Mouse (Mus musculus): ENCODE data around the gene Prkaca. TPM values are rescaled to one million over a fixed set of nuclear protein-coding genes. Genes with fewer than 3 reads are reported as not detected.
A peak's percentile ranks its signal among the peaks of the same experiment; 100 is the strongest.

Gene Prkaca
- polyA plus RNA-seq, 1 experiment, result 181 TPM

DNA sequence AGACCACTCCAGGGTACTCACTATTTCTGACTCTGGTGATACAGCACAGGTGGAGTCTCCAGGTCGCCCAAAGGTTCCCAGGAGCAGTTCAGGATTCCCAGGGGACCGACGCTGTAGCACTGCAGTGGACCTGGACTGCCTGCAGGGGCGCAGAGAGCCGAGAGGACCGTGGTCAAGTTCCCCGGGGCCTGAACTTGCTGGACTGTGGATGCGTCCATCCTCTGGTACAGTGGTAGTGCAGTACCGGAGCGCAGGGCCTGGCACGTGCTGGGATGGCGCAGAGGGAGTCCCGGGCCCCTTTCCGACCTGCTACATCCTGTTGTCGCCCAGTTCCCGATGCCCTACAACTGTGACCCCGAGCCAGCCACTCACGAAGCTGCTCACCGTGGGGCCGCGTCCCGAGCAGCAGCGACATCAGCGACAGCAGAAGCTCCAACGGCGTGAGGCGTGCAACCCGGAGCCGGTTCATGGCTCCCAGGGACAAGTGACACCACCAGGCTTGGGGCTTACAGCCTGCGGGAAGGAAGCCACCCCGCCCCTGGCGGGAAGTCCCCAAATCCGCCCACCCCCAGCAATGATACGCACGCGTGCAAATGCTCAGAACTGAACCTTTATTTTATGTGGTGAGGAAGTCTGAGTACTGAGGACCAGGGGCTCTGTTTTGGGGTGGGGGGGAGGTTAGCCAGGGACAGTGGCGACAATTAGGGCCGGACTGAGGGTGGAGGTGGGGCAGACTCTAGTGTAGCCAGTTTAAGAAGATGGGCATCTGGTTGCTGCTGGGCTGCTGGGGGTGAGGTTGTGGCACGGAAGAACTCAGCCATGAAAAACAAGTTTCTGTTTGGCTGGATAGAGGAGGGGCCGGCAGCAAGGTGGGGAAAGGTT is 69.5 kb downstream of the Prkaca start, which contains the start of gene Il27ra:
TSS of gene Il27ra (minus strand) at position 524 of the 882 bp plus-strand sequence.
- no peaks in the 10 kb centered on the region for H3K79me2 ChIP-seq (ENCODE audit: control insufficient read depth, insufficient read depth)
- H3K4me2 ChIP-seq (ENCODE audit: low read depth), result peak within 1 kb of the TSS; percentile 52
- H3K27me3 ChIP-seq (ENCODE audit: control insufficient read depth, insufficient read depth, insufficient read length), result no peaks in the 10 kb centered on the region

DNA sequence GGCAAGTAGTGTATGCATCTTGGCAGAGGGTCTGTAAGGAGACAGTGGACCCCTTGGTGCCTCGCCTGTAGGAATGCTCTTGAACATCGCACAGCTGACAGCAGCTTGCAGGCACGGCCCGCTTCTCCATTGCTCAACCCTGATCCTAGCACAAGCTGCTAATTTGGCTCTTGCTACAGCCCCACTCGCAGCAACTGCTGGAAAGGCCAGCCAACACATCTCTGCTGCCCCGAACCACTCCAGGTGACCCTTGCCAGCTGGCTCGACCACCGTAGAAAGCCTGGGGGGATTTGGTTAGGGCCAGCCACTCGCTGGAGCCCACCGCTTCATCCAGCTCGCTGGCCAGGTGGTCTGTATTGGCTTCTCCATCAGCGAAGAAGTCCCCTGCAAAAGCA is 70.2 kb downstream of the Prkaca start:
- TF ChIP-seq MAX (IDR thresholded peaks at IDR 0.05; ENCODE audit: low read depth), result no peak
- no peaks in the 10 kb centered on the region for H3K27me3 ChIP-seq (ENCODE audit: control insufficient read depth, insufficient read depth, insufficient read length)
- H3K36me3 ChIP-seq (ENCODE audit: control insufficient read depth, insufficient read depth), result no peaks in the 10 kb centered on the region
- H3K79me2 ChIP-seq (ENCODE audit: control insufficient read depth, insufficient read depth), result no peaks in the 10 kb centered on the region
- no peak overlapping the region for H3K4me3 ChIP-seq
- H3ac ChIP-seq (ENCODE audit: control insufficient read depth, insufficient read length), result no peak overlapping the region
- H3K4me2 ChIP-seq (ENCODE audit: low read depth), result no peak overlapping the region

More for the DNA sequence above, 69.5 kb downstream of the Prkaca start, which contains the start of gene Il27ra:
- H3K4me3 ChIP-seq, result no peak within 1 kb of the TSS
- TF ChIP-seq POLR2AphosphoS2 (IDR thresholded peaks at IDR 0.05; ENCODE audit: insufficient read length, low read depth), result no peak
- TF ChIP-seq TCF3 (IDR thresholded peaks at IDR 0.05; ENCODE audit: insufficient read length, low read depth), result no peak
- TF ChIP-seq E2F4 (IDR thresholded peaks at IDR 0.05; ENCODE audit: insufficient read depth), result no peak
- no peak for TF ChIP-seq USF1 (IDR thresholded peaks at IDR 0.05; ENCODE audit: low read depth)
- H3K36me3 ChIP-seq (ENCODE audit: control insufficient read depth, insufficient read depth), result no peaks in the 10 kb centered on the region
- no peak within 1 kb of the TSS for H3ac ChIP-seq (ENCODE audit: control insufficient read depth, insufficient read length)

DNA sequence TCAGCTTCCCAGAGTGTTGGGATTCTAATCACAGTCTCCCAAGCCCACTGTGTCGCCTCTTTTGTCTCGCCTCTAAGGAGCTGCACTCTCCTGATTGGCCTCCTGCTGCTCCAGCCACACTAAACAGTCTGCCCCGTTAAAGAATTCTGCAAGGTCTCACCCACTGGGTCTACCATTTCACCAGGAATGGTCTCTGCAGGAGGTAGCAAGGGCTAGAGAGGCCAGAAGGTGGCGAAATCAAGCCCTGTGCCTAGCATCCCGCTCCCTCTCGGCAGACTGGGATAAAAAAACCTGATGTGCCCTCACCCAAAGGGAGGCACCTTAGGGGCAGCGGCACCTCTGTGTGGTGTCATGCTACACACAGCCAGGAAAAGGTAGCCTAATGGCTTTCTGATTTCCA is 71.3 kb downstream of the Prkaca start:
- Histone ChIP-seq H3K27me3 (ENCODE audit: control insufficient read depth, insufficient read depth, insufficient read length) (no peaks in the 10 kb centered on the region), H3K36me3 (ENCODE audit: control insufficient read depth, insufficient read depth) (no peaks in the 10 kb centered on the region), H3K79me2 (ENCODE audit: control insufficient read depth, insufficient read depth) (no peaks in the 10 kb centered on the region), H3K4me2 (ENCODE audit: low read depth) (no peak overlapping the region), H3ac (ENCODE audit: control insufficient read depth, insufficient read length) (no peak overlapping the region), H3K4me3 (no peak overlapping the region)
- TF ChIP-seq TCF3 (IDR thresholded peaks at IDR 0.05; ENCODE audit: insufficient read length, low read depth) (no peak), MYOG (IDR thresholded peaks at IDR 0.05; ENCODE audit: control insufficient read depth in 1 of 3, insufficient read depth in 1 of 3, insufficient read length in 2 of 3, low read depth in 2 of 3) (no peak), POLR2AphosphoS2 (IDR thresholded peaks at IDR 0.05; ENCODE audit: insufficient read length, low read depth) (no peak), CEBPB (IDR thresholded peaks at IDR 0.05; ENCODE audit: insufficient read depth, poor library complexity, severe bottlenecking) (no peak), MYOD1 (IDR thresholded peaks at IDR 0.05; ENCODE audit: control insufficient read depth in 1 of 3, insufficient read length in 2 of 3, low read depth in 2 of 3) (no peak), TCF12 (IDR thresholded peaks at IDR 0.05; ENCODE audit: insufficient read depth, poor library complexity, severe bottlenecking) (no peak), POLR2A (IDR thresholded peaks at IDR 0.05; ENCODE audit: insufficient read length, low read depth) (no peak), SRF (IDR thresholded peaks at IDR 0.05; ENCODE audit: control insufficient read depth, insufficient read length, low read depth) (no peak), MAX (IDR thresholded peaks at IDR 0.05; ENCODE audit: low read depth) (no peak), USF1 (IDR thresholded peaks at IDR 0.05; ENCODE audit: low read depth) (no peak), REST (IDR thresholded peaks at IDR 0.05; ENCODE audit: insufficient read depth, insufficient read length) (no peak), E2F4 (IDR thresholded peaks at IDR 0.05; ENCODE audit: insufficient read depth) (no peak)

DNA sequence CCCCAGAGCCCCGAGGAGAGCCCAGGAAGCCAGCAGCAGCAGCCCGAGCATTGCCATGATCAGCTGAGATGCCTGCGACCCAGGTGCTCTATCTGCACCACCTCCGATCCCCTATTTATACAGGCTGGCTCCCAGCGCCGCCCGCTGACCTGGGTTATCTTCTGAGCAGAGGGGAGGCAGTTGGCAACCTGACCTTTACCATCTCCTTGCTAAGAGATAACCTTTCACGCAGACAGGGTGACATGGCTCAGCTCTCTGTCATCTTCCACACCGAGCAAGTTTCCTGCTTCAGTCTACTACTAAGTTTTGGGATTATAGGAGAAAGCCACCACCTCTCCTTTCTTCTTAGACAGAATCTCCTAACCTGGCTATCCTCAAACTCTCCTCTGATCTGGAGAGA is 72.1 kb downstream of the Prkaca start, which contains the start of gene Rln3:
TSS of gene Rln3 (minus strand) at position 101 of the 400 bp plus-strand sequence.
- H3K4me2 ChIP-seq (ENCODE audit: low read depth), result no peak within 1 kb of the TSS
- H3K36me3 ChIP-seq (ENCODE audit: control insufficient read depth, insufficient read depth), result no peaks in the 10 kb centered on the region
- no peaks in the 10 kb centered on the region for H3K79me2 ChIP-seq (ENCODE audit: control insufficient read depth, insufficient read depth)
- TF ChIP-seq SRF (IDR thresholded peaks at IDR 0.05; ENCODE audit: control insufficient read depth, insufficient read length, low read depth) (no peak), MAX (IDR thresholded peaks at IDR 0.05; ENCODE audit: low read depth) (no peak), TCF12 (IDR thresholded peaks at IDR 0.05; ENCODE audit: insufficient read depth, poor library complexity, severe bottlenecking) (no peak), MYOD1 (IDR thresholded peaks at IDR 0.05; ENCODE audit: control insufficient read depth in 1 of 3, insufficient read length in 2 of 3, low read depth in 2 of 3) (no peak)
- H3K4me3 ChIP-seq, result no peak within 1 kb of the TSS
- H3K27me3 ChIP-seq (ENCODE audit: control insufficient read depth, insufficient read depth, insufficient read length), result no peaks in the 10 kb centered on the region
- no peak within 1 kb of the TSS for H3ac ChIP-seq (ENCODE audit: control insufficient read depth, insufficient read length)

Other genes with a start within 250 kb of the Prkaca start
- gene Adgre5, start 231.7 kb upstream of the Prkaca start, polyA plus RNA-seq (2012; fragmentation: generic; extraction: Trizol), result 137 TPM
- 11.5 TPM for gene Adgrl1, start 72.9 kb upstream of the Prkaca start, polyA plus RNA-seq (2012; fragmentation: generic; extraction: Trizol)
- 0.11 TPM for gene Gm10644, start 17.8 kb upstream of the Prkaca start, polyA plus RNA-seq (2012; fragmentation: generic; extraction: Trizol)
- gene Asf1b, start 17.5 kb upstream of the Prkaca start, polyA plus RNA-seq (2012; fragmentation: generic; extraction: Trizol), result 36.8 TPM
- gene Samd1, start 24.7 kb downstream of the Prkaca start, polyA plus RNA-seq (2012; fragmentation: generic; extraction: Trizol), result 30.6 TPM
- gene 1700067K01Rik, start 28.5 kb downstream of the Prkaca start, polyA plus RNA-seq (2012; fragmentation: generic; extraction: Trizol), result 0.29 TPM
- 6.1 TPM for gene 2210011C24Rik, start 39.2 kb downstream of the Prkaca start, polyA plus RNA-seq (2012; fragmentation: generic; extraction: Trizol)
- 4.9 TPM for gene Palm3, start 48.5 kb downstream of the Prkaca start, polyA plus RNA-seq (2012; fragmentation: generic; extraction: Trizol)
- gene Il27ra, start 69.6 kb downstream of the Prkaca start, polyA plus RNA-seq (2012; fragmentation: generic; extraction: Trizol), result 0.07 TPM
- not detected for gene Rln3, start 72.0 kb downstream of the Prkaca start, polyA plus RNA-seq (2012; fragmentation: generic; extraction: Trizol)
- 0.35 TPM for gene Gm10643, start 92.1 kb downstream of the Prkaca start, polyA plus RNA-seq (2012; fragmentation: generic; extraction: Trizol)
- 9.9 TPM for gene Rfx1, start 93.8 kb downstream of the Prkaca start, polyA plus RNA-seq (2012; fragmentation: generic; extraction: Trizol)
- gene Dcaf15, start 131.8 kb downstream of the Prkaca start, polyA plus RNA-seq (2012; fragmentation: generic; extraction: Trizol), result 24.3 TPM
- 9.3 TPM for gene Podnl1, start 153.0 kb downstream of the Prkaca start, polyA plus RNA-seq (2012; fragmentation: generic; extraction: Trizol)
- gene Cc2d1a, start 174.9 kb downstream of the Prkaca start, polyA plus RNA-seq (2012; fragmentation: generic; extraction: Trizol), result 25.3 TPM
- gene 4930432K21Rik, start 175.0 kb downstream of the Prkaca start, polyA plus RNA-seq (2012; fragmentation: generic; extraction: Trizol), result 0.24 TPM
- gene Nanos3, start 212.2 kb downstream of the Prkaca start, polyA plus RNA-seq (2012; fragmentation: generic; extraction: Trizol), result 1.2 TPM

Data from myocyte (in vitro differentiated cells).